Mouse (Mus musculus) olfactory bulb, adult 2 months (tissue): ENCODE results near the gene Rbm25.

ENCODE experiments used
- CTCF ChIP-seq: fragments of 200-500 bp; IDR thresholded peaks from 2 replicates; pipeline ENCODE4 v1.5.1; 2012; ENCODE audit warnings: low read depth, mild to moderate bottlenecking, low read length, moderate library complexity; ENCODE audit not compliant: insufficient read depth
- POLR2A ChIP-seq: fragments of 200-500 bp; IDR thresholded peaks from 2 replicates; pipeline ENCODE4 v1.6.1; 2012; ENCODE audit warnings: mild to moderate bottlenecking, low read depth, low read length, moderate library complexity; ENCODE audit not compliant: insufficient read depth

- no peak for TF ChIP-seq CTCF
- no peak for TF ChIP-seq POLR2A
These were observed 85.6 kb downstream of the Rbm25 start for GRCm38 (mm10) chr12:83716416-83717184.
